Mouse (Mus musculus): ENCODE measurements around the gene Zc2hc1b.
"Not testable (repeated sequence)": the region's sequence is repeated elsewhere in the genome, so short reads cannot be mapped to it uniquely, and the experiment has no call there.

Zc2hc1b gene

DNA sequence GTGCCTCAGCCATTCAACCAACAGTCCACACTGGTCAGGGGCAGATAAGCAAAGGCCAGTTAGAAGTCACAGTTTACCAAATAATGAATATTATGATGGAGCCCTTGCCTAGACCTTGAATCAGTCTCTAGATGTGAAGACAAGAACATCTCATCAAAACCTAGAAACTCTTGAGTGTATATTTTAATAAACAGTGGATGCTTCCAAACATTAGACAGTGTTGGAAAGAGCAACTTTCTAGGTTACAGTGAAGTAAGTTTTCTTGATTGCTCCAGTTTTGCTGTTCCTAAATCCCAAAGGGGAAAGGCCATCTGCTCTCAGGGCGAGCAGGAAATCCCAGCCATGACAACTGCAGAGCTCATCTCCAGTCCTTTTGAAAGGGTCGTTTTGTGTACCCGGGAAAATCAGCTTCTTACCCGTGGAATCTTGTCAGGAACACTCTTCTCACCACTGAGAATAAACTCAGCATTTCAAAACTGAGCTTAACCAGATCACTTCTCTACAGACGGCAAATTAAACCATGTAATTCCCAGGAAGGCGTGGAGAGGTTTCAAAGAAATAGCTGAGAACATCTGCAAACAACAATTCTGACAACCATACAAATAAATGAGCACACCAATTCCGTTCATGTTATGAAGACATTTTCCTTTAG, at the start of gene Zc2hc1b:
Gene Zc2hc1b, minus strand, starts transcription at position 51 of the 652 bp plus-strand sequence.
- in situ Hi-C loops (cut with MboI; ENCODE audit: low pct_unique_long_range_greater_than_20kb in 1 of 2, low sequenced_read_pairs in 2 of 2, unreplicated experiment in 1 of 2): no loop called here

DNA sequence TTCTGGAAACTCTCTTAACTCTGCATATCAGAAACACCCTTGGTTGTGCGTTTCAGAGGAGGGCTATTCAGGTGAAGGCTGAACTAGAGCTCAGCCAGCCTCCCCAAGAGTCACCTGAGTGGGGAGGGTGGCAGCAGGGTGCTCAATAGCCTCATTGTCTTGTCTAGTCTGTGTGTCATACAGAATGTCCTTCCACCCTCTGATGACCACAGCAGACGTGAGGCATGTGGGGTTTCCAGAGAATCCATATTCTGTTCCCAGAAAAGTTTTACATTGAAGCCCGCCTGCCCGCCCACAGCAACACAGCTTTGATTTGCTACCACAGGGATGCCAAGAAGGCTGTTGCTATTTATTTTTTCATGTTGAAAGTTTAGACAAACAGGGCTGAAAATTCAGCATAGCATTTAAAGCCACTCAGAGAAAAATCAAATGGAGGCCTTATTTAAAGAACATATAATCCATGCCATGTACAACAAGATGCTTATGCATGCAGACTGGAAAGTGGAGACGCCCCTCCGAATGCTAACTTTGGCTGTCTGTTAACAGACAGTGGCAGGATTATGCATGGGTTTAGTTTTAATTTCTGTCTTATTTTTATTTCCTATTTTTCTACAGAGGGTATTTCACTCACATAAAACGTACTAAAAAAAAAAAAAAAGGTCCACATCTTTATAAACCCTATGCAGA, 47.7 kb upstream of the Zc2hc1b start:
- in situ Hi-C loops (cut with MboI; ENCODE audit: low pct_unique_long_range_greater_than_20kb in 1 of 2, low sequenced_read_pairs in 2 of 2, unreplicated experiment in 1 of 2): no loop called here

DNA sequence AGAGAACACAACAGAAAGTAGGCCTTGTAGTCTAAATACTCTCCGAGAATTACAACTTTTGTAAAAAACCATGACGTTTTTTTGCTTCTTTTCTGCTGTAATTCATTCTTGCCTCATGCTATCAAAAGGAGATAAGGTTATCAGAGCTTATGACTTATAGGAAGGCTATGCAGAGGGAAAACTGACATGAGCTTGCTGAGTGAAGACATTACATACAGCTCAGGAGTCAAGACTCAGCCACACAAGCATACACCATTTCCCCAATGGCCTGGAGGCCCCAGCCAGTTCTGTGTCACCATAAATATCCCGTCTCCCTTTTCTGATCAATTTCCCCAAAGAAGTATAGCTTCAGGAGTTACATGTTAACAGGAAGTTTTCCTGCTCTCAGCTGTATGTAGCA, 44.3 kb upstream of the Zc2hc1b start:
- in situ Hi-C loops (cut with MboI; ENCODE audit: low pct_unique_long_range_greater_than_20kb in 1 of 2, low sequenced_read_pairs in 2 of 2, unreplicated experiment in 1 of 2): no loop called here

DNA sequence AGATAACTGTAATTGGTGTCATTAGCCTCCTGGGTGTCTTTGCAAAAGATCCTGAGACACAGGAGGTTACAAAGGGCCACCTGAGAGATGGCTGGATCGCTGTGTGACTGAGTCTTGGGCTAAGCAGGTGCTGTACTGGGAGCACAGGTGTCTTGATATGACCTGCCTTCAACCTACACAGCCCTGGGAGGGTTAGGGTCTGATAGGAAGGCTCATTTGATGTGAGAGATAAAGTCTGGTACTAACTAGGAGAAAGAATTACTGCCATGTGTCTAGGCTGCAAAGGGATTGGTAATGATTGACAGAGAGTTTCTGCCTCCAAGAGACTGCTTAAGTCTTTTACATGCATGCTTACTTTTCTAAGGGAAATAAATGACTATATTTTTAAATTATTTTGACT, 42.2 kb upstream of the Zc2hc1b start:
- in situ Hi-C loops (cut with MboI; ENCODE audit: low pct_unique_long_range_greater_than_20kb in 1 of 2, low sequenced_read_pairs in 2 of 2, unreplicated experiment in 1 of 2): no loop called here

DNA sequence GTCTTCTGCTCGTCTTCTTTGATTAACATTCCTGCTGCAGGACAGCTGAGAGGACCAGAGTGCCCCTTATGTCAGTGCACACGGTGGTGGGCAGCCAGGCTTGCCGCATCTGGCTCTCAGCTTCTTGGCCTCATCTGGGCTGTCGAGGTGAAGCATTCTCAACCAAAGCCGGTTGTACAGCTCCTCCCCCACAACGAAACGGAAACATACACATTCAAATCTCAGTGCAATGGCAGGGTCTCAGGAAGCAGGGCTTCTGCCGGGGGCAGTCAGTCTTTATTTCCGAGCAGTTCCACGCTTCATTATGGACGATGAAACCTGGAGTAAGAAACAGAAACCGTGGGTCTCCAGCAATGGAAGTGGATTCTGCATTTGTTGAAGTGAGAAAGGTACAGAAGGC, 36.1 kb upstream of the Zc2hc1b start:
- in situ Hi-C loops (cut with MboI; ENCODE audit: low pct_unique_long_range_greater_than_20kb in 1 of 2, low sequenced_read_pairs in 2 of 2, unreplicated experiment in 1 of 2): no loop called here

DNA sequence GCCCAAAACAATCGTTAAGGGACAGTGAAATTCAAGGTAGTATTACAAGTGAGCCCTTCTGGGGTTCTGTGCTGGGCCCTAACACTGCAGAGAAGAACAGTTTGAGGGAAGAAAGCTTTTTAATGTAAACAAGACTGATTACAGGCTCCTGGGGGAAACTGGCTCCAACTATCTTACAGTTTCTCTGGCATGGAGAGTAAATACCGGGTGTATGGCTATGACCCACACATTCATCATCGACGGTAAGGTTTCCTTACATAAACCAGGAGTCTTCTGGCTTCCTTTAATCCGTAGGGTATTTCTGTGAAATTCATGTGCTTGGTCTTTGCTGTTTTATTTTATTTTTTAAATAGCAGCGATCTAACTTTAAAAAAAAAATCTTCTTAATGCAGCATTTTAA, 35.0 kb upstream of the Zc2hc1b start:
- in situ Hi-C loops (cut with MboI; ENCODE audit: low pct_unique_long_range_greater_than_20kb in 1 of 2, low sequenced_read_pairs in 2 of 2, unreplicated experiment in 1 of 2): no loop called here

DNA sequence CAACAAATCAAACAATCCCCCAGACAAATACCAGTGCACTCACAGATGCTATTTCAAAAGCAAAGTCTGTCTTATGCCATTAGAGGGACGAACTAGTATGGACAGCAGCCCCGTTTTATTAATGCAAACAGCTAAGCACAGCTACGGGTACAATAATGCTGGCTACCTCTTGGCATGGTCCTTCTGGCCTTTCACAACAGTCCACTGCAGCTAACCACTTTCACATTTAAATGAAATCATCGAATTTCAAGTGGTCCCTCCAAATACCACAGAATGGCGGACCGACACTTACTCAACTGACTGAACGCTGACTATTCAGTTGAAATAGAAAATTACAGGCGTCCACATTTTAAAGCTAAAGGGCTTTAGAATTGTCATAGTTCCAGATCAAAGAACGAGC, 34.5 kb upstream of the Zc2hc1b start:
- in situ Hi-C loops (cut with MboI; ENCODE audit: low pct_unique_long_range_greater_than_20kb in 1 of 2, low sequenced_read_pairs in 2 of 2, unreplicated experiment in 1 of 2): no loop called here

DNA sequence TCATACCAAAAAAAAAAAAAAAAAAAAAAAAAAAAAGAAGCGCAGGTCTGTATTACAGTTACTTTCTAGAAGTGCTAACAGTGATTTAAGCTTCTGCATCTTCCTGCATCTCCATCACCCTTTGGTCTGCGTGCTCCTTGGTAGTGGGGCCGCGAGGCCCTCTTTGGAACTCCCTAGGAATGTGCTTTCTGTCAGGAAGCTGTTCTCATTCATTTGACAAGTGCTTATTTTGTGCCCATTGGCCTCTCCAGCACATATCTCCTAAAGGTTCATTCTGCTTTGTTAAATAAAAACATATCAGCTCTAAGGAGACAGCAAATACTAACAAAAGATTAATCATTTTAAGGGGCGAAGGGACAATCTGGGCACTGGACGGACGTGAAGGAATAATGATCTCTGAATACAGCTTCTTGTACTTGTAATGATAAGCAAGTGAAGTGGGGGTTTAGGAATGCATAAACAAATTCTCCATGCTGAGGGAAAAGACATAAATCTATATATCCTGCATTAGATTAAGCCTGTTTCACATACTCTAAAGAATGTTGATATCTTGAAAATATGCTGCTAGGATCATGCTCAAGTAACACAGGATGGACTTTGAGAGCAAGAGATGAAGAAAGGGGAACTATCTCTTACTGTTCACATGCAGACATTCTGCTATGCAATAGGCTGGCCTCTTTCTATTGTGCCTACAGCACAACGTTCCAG, 32.3 kb upstream of the Zc2hc1b start:
- in situ Hi-C loops (cut with MboI; ENCODE audit: low pct_unique_long_range_greater_than_20kb in 1 of 2, low sequenced_read_pairs in 2 of 2, unreplicated experiment in 1 of 2): no loop called here

DNA sequence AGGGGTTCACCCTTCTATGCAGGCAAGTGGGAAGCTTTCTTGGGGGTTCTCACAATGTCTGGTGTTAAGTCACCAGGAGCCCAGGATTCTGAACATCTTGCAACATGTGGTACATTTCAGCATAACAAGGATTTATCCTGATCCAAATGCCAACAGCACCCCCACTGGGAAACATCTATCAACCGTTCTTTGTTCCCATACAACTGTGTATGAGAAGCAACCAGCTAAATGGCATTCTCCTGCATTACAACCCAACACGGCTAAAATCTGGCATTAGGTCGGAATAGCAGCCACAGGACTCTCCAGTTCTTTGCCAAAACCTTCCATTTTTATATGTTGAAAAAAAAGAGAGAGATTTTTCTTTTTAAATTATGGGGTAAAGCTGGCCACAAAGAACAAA, 31.7 kb upstream of the Zc2hc1b start:
- in situ Hi-C loops (cut with MboI; ENCODE audit: low pct_unique_long_range_greater_than_20kb in 1 of 2, low sequenced_read_pairs in 2 of 2, unreplicated experiment in 1 of 2): no loop called here

DNA sequence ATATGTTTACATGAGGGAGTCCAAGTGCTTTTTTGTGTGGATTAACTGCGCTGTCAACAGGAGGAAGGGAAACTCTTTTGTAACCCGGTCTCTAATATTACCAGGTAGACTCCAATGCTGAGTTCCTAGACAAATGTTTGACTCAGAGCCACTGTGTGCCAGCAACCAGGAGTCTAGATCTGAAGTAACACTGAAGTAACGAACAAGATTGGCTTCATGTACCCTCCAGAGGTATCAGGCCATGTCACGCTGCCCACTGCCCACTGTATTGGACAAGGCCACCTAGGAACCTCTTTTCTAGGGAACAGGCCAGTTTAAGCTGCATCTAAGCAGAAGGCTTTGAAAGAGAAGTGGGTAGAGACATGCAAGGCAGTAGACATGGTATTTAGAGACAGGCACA, 31.2 kb upstream of the Zc2hc1b start:
- in situ Hi-C loops (cut with MboI; ENCODE audit: low pct_unique_long_range_greater_than_20kb in 1 of 2, low sequenced_read_pairs in 2 of 2, unreplicated experiment in 1 of 2): no loop called here

DNA sequence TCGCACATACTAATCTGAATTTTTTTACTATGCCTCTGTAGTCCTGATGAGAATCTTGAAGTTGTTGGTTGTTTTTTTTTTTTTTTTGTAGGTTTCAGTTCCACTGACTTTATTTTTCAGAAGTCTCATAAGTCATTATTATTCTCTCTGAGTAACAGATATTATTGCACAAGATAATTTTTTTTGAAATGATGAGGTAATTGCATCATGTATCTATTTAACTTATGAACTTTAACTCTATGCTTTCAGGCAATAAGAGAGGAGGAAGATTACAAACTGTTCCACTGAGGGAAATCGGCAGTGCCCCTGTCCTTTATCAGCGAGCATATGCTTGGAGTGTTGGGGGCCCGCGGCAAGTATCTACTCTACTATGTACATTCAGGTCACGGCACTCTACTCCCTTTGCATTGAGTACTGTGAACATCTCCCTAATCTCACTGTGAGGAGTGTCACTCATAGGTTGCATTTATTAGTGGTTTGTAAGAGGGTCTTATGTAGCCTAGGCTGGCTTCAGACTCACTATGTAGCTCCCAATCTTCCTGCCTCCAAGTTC, 24.0 kb upstream of the Zc2hc1b start:
- in situ Hi-C loops (cut with MboI; ENCODE audit: low pct_unique_long_range_greater_than_20kb in 1 of 2, low sequenced_read_pairs in 2 of 2, unreplicated experiment in 1 of 2): no loop called here

DNA sequence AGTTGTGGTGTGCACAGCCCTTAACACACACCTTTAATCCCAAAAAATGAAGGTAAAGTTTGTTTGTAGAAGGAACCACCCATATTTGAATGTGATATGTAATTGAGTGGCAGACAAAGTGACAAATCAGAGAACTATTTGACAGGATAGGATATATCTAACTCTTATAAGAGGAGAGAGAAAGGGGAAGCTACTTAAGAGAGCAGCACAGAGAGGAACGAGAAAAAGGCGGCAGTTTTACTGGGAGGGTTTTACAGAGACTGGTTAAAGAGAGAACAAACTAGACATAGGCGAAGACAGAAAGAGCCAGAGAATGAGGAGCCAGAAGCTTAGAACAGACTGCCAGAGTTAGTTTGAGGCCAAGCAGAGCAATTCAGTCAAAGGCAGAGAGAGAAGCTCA, 23.0 kb upstream of the Zc2hc1b start:
- in situ Hi-C loops (cut with MboI; ENCODE audit: low pct_unique_long_range_greater_than_20kb in 1 of 2, low sequenced_read_pairs in 2 of 2, unreplicated experiment in 1 of 2): no loop called here

DNA sequence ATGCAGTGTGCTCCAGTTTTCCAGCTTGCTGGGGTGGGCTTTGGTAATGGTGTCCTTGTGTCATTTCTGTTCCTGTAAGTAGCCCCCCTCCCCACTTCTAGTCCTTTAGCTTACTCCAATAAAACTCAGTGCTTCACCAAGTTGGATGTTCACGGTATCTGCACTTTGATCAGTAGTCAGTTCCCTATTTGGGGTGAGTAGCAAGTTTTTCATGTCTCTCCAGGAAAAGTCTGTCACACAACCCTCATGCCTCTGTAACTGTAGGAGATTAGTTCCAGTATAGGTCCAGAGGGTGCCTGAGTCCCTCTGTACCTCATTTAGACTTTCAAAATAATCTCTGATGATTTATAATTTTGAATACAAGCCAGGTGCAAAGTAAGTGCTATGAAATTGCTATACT, 21.4 kb upstream of the Zc2hc1b start:
- in situ Hi-C loops (cut with MboI; ENCODE audit: low pct_unique_long_range_greater_than_20kb in 1 of 2, low sequenced_read_pairs in 2 of 2, unreplicated experiment in 1 of 2): no loop called here

DNA sequence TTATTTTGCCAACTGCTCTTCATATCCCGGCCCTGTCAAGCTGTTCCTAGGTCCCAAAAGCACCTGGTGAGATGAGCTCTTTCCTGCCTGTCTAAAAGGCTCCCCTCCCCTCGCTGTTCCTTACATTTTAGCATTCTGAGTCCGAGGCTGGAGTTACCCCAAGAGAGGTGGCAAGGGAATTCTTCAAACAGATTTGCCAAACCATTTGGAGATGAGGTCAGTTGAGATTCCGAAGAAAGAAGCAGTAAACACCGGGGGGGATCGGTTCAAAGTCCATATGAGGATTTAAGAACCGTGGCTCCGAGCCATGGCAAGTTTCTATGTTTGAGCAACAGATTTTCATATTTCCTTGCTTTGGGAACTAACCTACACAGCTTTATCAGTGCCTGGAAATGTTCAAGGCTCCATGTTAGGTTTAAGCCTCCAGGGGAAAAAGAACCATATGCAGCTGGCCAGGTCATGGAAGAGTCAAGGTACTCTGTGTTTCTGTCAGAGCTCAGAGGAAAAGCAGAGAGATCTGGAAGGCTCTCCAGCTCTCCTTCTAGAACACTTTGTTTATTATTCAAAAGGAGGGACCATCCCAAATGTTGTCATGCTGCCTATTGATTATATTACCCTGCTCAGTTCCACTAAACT, 19.2 kb upstream of the Zc2hc1b start:
- in situ Hi-C loops (cut with MboI; ENCODE audit: low pct_unique_long_range_greater_than_20kb in 1 of 2, low sequenced_read_pairs in 2 of 2, unreplicated experiment in 1 of 2): no loop called here

DNA sequence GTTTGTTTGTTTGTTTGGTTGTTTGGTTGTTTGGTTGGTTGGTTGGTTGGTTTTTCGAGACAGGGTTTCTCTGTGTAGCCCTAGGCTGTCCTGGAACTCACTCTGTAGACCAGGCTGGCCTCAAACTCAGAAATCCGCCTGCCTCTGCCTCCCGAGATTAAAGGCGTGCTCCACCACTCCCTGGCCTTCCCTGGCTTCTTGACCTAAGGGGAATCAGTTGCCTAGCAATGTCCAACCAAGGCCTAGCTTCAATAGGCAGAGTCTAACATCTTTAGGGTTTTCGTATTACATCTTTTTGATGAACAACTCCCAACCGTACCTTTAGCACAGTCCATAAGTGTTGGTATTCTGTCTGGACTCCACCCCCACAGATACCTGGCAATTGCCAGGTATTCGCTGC, 15.7 kb upstream of the Zc2hc1b start:
- in situ Hi-C loops (cut with MboI; ENCODE audit: low pct_unique_long_range_greater_than_20kb in 1 of 2, low sequenced_read_pairs in 2 of 2, unreplicated experiment in 1 of 2): not testable (repeated sequence)

DNA sequence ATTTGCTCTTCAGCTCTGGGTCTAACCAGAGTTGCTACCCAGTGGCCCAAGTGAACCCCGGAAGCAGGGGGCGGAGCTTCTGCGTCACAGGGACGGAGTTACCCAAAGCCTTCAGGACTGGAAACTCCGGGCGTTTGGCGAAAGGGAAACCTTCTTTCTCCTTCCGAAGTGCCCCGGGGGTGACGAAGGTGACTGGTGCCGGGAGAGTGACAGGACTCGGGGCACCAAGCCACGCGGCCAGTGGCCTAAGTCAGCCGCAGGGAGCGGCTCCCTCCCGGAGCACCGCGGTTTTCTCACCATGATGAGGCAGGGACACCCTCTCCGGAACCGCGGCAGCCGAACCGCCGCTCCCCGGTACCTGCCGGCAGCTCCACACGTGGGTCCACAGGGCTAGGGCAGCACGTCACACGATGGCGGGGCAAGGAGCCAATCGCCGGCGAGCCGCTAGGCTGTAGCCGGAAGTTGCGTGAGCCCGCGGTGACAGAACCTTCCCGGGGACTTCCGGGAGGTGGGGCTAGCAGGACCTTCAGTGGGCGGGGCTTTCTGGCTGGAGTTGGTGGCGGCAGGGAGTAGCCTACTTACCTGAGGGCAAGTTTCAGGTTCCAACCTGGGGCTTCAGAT, 15.0 kb upstream of the Zc2hc1b start, which contains the start of gene Ltv1:
Gene Ltv1, minus strand, starts transcription at position 438 of the 621 bp plus-strand sequence.
- in situ Hi-C loops (cut with MboI; ENCODE audit: low pct_unique_long_range_greater_than_20kb in 1 of 2, low sequenced_read_pairs in 2 of 2, unreplicated experiment in 1 of 2): no loop called here

DNA sequence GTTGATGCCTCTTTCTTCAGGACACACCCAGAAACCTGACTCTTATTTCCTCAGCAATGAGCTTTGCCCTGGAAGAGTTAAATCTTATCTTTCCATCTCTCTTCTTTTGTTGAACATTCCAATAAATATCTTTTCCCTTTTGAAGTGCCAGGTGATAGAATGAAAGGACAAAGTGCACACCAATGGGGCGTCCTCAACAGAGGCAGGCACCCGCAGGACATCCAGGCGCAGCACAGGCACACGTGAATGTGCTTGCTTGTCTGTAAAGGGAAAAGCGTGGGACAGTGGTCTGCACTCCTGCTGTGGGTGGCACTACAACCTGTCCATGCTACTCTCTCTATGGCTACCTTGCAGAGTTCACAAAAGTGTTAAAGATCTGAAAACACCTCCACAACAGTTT, 12.1 kb upstream of the Zc2hc1b start:
- in situ Hi-C loops (cut with MboI; ENCODE audit: low pct_unique_long_range_greater_than_20kb in 1 of 2, low sequenced_read_pairs in 2 of 2, unreplicated experiment in 1 of 2): no loop called here

DNA sequence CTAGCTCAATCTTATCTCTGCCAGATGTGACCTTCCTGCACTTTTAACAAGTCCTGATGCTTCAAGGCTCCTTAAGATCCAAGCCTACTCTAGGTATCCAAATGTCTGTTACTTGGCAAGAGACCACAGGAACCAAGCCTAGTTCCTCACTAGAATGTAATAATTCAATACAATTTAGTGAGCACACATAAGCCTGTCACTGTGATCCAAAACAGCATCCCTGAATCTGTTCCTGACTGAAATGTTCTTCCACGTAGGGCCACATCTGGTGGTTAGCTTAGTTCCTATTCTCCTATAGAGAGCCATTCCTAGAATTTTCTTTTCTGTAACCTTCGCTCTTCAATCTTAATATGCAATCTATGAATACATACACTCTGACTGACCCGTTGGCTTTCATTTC, 8.9 kb upstream of the Zc2hc1b start:
- in situ Hi-C loops (cut with MboI; ENCODE audit: low pct_unique_long_range_greater_than_20kb in 1 of 2, low sequenced_read_pairs in 2 of 2, unreplicated experiment in 1 of 2): no loop called here
